Mouse (Mus musculus): ENCODE measurements at regions not wholly inside any gene's neighbourhood (a gene's known extent, or its start where the extent isn't known, plus 50 kb on each side); places are given as distances from the start of the nearest gene placed in this dataset.

- Histone ChIP-seq H3K79me2 (ENCODE audit: control insufficient read depth, insufficient read depth, low read length, poor library complexity) (no peaks in the 10 kb centered on the region), H3K4me3 (ENCODE audit: control insufficient read depth in 1 of 2, insufficient read depth in 1 of 2, low read depth in 2 of 2, low read length in 2 of 2) (no peak overlapping the region), H3K9me3 (replicated peaks; ENCODE audit: insufficient read depth, low read length) (no peaks in the 10 kb centered on the region), H3K27me3 (ENCODE audit: control insufficient read depth in 1 of 2, insufficient read depth in 2 of 2, low read length in 2 of 2) (no peaks in the 10 kb centered on the region), H3K4me1 (ENCODE audit: control insufficient read depth in 1 of 2, insufficient read depth in 2 of 2, low read length in 2 of 2) (peaks cover 0 to 6% of the 10 kb centered on the region in 2 experiments; a peak in 2 of 4 replicates), H3K9ac (ENCODE audit: control insufficient read depth, low read depth, low read length, poor library complexity, severe bottlenecking) (no peak overlapping the region), H3K27ac (ENCODE audit: control insufficient read depth, low read depth, low read length) (no peak overlapping the region), H3K36me3 (ENCODE audit: control insufficient read depth in 1 of 2, insufficient read depth in 2 of 2, low read length in 2 of 2) (peaks cover 0 to 8% of the 10 kb centered on the region in 2 experiments; a peak in 2 of 4 replicates)
- TF ChIP-seq MXI1 (IDR thresholded peaks at IDR 0.05; ENCODE audit: low read depth, low read length) (no peak), USF2 (IDR thresholded peaks at IDR 0.05; ENCODE audit: borderline replicate concordance in 1 of 2, insufficient read depth in 1 of 2, low read depth in 1 of 2, low read length in 2 of 2) (no peak), TAL1 (IDR thresholded peaks at IDR 0.05; ENCODE audit: low read length) (no peak), UBTF (IDR thresholded peaks at IDR 0.05; ENCODE audit: borderline replicate concordance, insufficient read depth, low read depth, low read length) (no peak), MYC (IDR thresholded peaks at IDR 0.05; ENCODE audit: low read depth, low read length) (no peak), MEF2A (IDR thresholded peaks at IDR 0.05; ENCODE audit: extremely low read depth, insufficient replicate concordance, low read depth, low read length, poor library complexity, severe bottlenecking) (no peak), ELF1 (IDR thresholded peaks at IDR 0.05; ENCODE audit: low read depth, low read length) (no peak), MAFK (IDR thresholded peaks at IDR 0.05; ENCODE audit: borderline replicate concordance, low read depth, low read length) (no peak), EP300 (IDR thresholded peaks at IDR 0.05; ENCODE audit: low read depth in 1 of 2, low read length in 2 of 2) (no peak), RAD21 (IDR thresholded peaks at IDR 0.05; ENCODE audit: low read depth, low read length) (no peak), E2F4 (IDR thresholded peaks at IDR 0.05; ENCODE audit: borderline replicate concordance, low read depth, low read length) (no peak), MAZ (IDR thresholded peaks at IDR 0.05; ENCODE audit: low read depth, low read length) (no peak), USF1 (IDR thresholded peaks at IDR 0.05; ENCODE audit: low read depth, low read length) (no peak)
- DNase-seq (ENCODE audit: low read depth, low spot score), result no peak
These were observed 106.1 kb upstream of the Ldah start for GRCm38 (mm10) chr12:8101837-8102236.

GRCm38 (mm10) chr12:8103259-8103658 lies 104.6 kb upstream of the Ldah start:
- Histone ChIP-seq H3K27me3 (ENCODE audit: control insufficient read depth in 1 of 2, insufficient read depth in 2 of 2, low read length in 2 of 2) (no peaks in the 10 kb centered on the region; a peak in 1 of 4 replicates), H3K36me3 (ENCODE audit: control insufficient read depth in 1 of 2, insufficient read depth in 2 of 2, low read length in 2 of 2) (peaks cover 0 to 8% of the 10 kb centered on the region in 2 experiments; a peak in 2 of 4 replicates), H3K79me2 (ENCODE audit: control insufficient read depth, insufficient read depth, low read length, poor library complexity) (no peaks in the 10 kb centered on the region), H3K9me3 (replicated peaks; ENCODE audit: insufficient read depth, low read length) (no peaks in the 10 kb centered on the region), H3K9ac (ENCODE audit: control insufficient read depth, low read depth, low read length, poor library complexity, severe bottlenecking) (no peak overlapping the region), H3K27ac (ENCODE audit: control insufficient read depth, low read depth, low read length) (no peak overlapping the region), H3K4me3 (ENCODE audit: control insufficient read depth in 1 of 2, insufficient read depth in 1 of 2, low read depth in 2 of 2, low read length in 2 of 2) (no peak overlapping the region), H3K4me1 (ENCODE audit: control insufficient read depth in 1 of 2, insufficient read depth in 2 of 2, low read length in 2 of 2) (peaks cover 0 to 6% of the 10 kb centered on the region in 2 experiments; a peak in 2 of 4 replicates)
- DNase-seq (ENCODE audit: low read depth, low spot score), result no peak
- no peak for TF ChIP-seq GABPA (IDR thresholded peaks at IDR 0.05; ENCODE audit: low read depth, low read length)
- no peak for TF ChIP-seq POLR2AphosphoS2 (IDR thresholded peaks at IDR 0.05; ENCODE audit: low read length)
- TF ChIP-seq MYC (IDR thresholded peaks at IDR 0.05; ENCODE audit: low read depth, low read length), result no peak
- no peak for TF ChIP-seq NELFE (IDR thresholded peaks at IDR 0.05; ENCODE audit: low read depth, low read length)
- no peak for TF ChIP-seq USF2 (IDR thresholded peaks at IDR 0.05; ENCODE audit: borderline replicate concordance in 1 of 2, insufficient read depth in 1 of 2, low read depth in 1 of 2, low read length in 2 of 2)

All from MEL (cell line).